Mouse (Mus musculus): ENCODE data around the gene 2610507B11Rik. TPM values are rescaled to one million over a fixed set of nuclear protein-coding genes. Genes with fewer than 3 reads are reported as not detected.

The 2610507B11Rik gene
- polyA plus RNA-seq, 1 experiment from 2014 or later: 76.0 TPM

GRCm38 (mm10) chr11:78327215-78327614 lies 65.7 kb downstream of the 2610507B11Rik start:
- Histone ChIP-seq H3K4me3 (replicated peaks) (no peak overlapping the region), H3K9me3 (replicated peaks) (no peaks in the 10 kb centered on the region), H3K27me3 (no peaks in the 10 kb centered on the region), H3K36me3 (peaks cover 6% of the 10 kb centered on the region; the same call in 1 of the 2 replicates), H3K4me2 (no peak overlapping the region), H3K9ac (no peak overlapping the region), H3K27ac (no peak overlapping the region), H3K4me1 (peaks cover 21% of the 10 kb centered on the region)
- WGBS: 91% methylated on average over 4 of the region's 4 CpGs
- ATAC-seq (replicated peaks; ENCODE audit: low FRiP score): no peak

DNA sequence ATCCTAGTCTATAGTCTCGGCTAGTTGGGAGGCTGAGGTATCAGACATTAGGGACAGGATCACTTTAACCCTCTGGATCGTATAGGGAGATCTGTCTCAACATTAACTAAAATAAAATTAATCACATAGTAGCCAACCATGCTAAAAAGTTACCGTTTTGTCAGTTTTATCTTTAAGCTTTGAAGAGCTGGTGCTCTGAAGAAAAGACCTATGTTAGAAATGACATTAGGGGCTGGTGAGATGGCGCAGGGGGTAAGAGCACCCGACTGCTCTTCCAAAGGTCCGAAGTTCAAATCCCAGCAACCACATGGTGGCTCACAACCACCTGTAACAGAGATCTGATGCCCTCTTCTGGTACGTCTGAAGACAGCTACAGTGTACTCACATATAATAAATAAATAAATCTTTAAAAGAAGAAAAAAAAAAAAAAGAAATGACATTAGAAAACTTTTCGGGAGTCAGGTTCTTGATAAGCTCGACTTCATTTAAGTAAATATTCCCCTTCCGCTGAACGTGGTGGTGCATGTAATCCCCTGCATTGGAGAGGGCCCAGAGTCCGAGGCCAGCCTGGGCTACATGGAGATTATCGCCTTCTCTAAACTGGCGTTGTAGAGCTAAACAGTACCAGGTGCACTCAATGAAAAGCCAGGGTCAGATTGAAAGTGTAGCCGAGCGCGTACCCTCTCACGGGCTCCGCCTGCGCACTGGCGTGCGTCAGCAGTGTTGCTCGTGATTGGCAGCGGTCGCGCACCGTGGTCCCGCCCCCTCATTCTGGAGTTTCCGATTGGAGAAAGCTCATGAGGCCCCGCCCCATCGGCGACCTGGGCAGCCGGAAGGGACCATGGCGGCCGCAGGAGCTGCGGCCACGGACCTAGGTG lies 66.3 kb downstream of the 2610507B11Rik start, which contains the start of gene Pigs:
Gene Pigs (plus strand): TSS at position 782 of the 878 bp plus-strand sequence.
- Histone ChIP-seq H3K36me3 (peaks cover 12% of the 10 kb centered on the region), H3K9ac (peak within 1 kb of the TSS; percentile 81), H3K27ac (peak within 1 kb of the TSS; percentile 76), H3K4me2 (peak within 1 kb of the TSS; percentile 82), H3K4me3 (replicated peaks) (peak within 1 kb of the TSS; percentile 87), H3K4me1 (peaks cover 14% of the 10 kb centered on the region), H3K9me3 (replicated peaks) (no peaks in the 10 kb centered on the region), H3K27me3 (no peaks in the 10 kb centered on the region)
- ATAC-seq (replicated peaks; ENCODE audit: low FRiP score): peak; percentile 96
- WGBS: 12% methylated on average over 37 of the region's 37 CpGs

DNA sequence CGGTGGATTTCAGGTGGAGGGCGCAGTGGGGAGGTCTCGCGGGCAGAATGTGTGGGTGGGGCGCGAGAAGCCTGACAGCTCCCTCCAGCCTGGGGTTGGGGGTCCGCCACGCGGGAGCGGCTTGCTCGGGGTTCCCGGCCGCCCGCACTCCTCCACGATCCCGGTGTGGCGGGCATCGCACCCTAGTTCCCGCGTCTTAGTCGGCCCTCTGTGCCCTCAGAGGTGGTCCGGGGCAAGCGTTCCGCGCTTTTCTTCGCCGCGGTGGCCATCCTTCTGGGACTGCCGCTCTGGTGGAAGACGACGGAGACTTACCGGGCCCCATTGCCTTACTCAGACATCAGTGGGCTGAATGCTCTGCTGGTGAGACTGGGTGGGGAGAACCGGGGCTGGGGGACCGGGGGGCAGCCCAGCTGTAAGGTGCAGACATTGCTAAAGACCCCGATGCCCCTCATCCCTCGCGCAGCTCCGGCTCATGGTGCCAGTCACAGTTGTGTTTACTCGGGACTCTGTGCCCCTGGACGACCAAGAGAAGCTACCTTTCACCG lies 67.0 kb downstream of the 2610507B11Rik start:
- H3K9ac ChIP-seq: peak overlapping the region; percentile 81
- H3K4me1 ChIP-seq: peaks cover 8% of the 10 kb centered on the region
- 0 out of 2 replicates have a peak overlapping the region, but pooled peaks have one; percentile 33 for H3K27ac ChIP-seq
- H3K36me3 ChIP-seq: peaks cover 18% of the 10 kb centered on the region
- H3K4me3 ChIP-seq (replicated peaks): peak overlapping the region; percentile 87
- peak overlapping the region; percentile 82 for H3K4me2 ChIP-seq
- WGBS: under 1% methylated on average over 41 of the region's 41 CpGs
- no peaks in the 10 kb centered on the region for H3K27me3 ChIP-seq
- ATAC-seq (replicated peaks; ENCODE audit: low FRiP score): peak; percentile 74
- no peaks in the 10 kb centered on the region for H3K9me3 ChIP-seq (replicated peaks)

GRCm38 (mm10) chr11:78332676-78333075 lies 71.1 kb downstream of the 2610507B11Rik start:
- ATAC-seq (replicated peaks; ENCODE audit: low FRiP score): no peak
- Histone ChIP-seq H3K9ac (no peak overlapping the region), H3K27me3 (no peaks in the 10 kb centered on the region), H3K9me3 (replicated peaks) (no peaks in the 10 kb centered on the region), H3K4me1 (peaks cover 8% of the 10 kb centered on the region), H3K36me3 (peaks cover 57% of the 10 kb centered on the region), H3K4me2 (no peak overlapping the region), H3K27ac (no peak overlapping the region), H3K4me3 (replicated peaks) (no peak overlapping the region)
- WGBS: 89% methylated on average over 12 of the region's 12 CpGs

DNA sequence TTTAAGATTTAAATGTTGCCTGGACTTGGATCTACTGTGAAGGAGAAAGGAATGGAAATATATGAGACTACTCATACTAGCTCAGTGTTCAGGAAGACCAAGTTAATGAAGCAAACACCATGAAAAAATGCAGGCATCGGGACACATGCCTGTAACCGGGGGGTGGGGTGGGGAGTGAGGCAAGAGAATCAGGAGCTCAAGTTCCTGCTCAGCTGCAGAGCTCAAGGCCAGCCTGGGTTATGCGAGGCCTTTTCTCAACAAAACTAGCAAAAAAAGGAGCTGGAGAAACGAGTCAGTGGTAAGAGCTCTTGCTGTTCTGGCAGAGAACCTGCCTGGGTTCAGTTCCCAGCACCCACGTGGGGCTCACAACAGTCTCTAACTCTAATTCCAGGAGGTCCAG lies 72.4 kb downstream of the 2610507B11Rik start:
- Histone ChIP-seq H3K4me2 (no peak overlapping the region), H3K27ac (no peak overlapping the region), H3K9ac (no peak overlapping the region), H3K9me3 (replicated peaks) (no peaks in the 10 kb centered on the region), H3K4me3 (replicated peaks) (no peak overlapping the region), H3K27me3 (no peaks in the 10 kb centered on the region), H3K36me3 (peaks cover 66% of the 10 kb centered on the region), H3K4me1 (peaks cover 4% of the 10 kb centered on the region)
- no peak for ATAC-seq (replicated peaks; ENCODE audit: low FRiP score)
- WGBS: 82% methylated on average over 5 of the region's 5 CpGs

GRCm38 (mm10) chr11:78337040-78337439 lies 75.5 kb downstream of the 2610507B11Rik start:
- WGBS: 94% methylated on average over 8 of the region's 8 CpGs
- H3K27me3 ChIP-seq: no peaks in the 10 kb centered on the region
- no peak overlapping the region for H3K27ac ChIP-seq
- no peak overlapping the region for H3K4me2 ChIP-seq
- no peak overlapping the region for H3K9ac ChIP-seq
- no peaks in the 10 kb centered on the region for H3K4me1 ChIP-seq
- no peaks in the 10 kb centered on the region for H3K9me3 ChIP-seq (replicated peaks)
- peaks cover 84% of the 10 kb centered on the region for H3K36me3 ChIP-seq
- no peak for ATAC-seq (replicated peaks; ENCODE audit: low FRiP score)
- H3K4me3 ChIP-seq (replicated peaks): no peak overlapping the region

Other genes with a start within 250 kb of the 2610507B11Rik start
- 16.6 and 18.3 TPM in 2 replicates for gene Dhrs13, start 229.5 kb upstream of the 2610507B11Rik start, polyA plus RNA-seq (2015; fragmentation: Nextera tagmentation; extraction: Ambion mirVana)
- gene Flot2, start 223.8 kb upstream of the 2610507B11Rik start, polyA plus RNA-seq (2015; fragmentation: Nextera tagmentation; extraction: Ambion mirVana): 46.1 and 53.2 TPM in 2 replicates
- 34.2 and 38.4 TPM in 2 replicates for gene Eral1, start 181.4 kb upstream of the 2610507B11Rik start, polyA plus RNA-seq (2015; fragmentation: Nextera tagmentation; extraction: Ambion mirVana)
- 14.5 and 18.2 TPM in 2 replicates for gene Fam222b, start 167.1 kb upstream of the 2610507B11Rik start, polyA plus RNA-seq (2015; fragmentation: Nextera tagmentation; extraction: Ambion mirVana)
- 94.2 and 99.5 TPM in 2 replicates for gene Traf4, start 96.2 kb upstream of the 2610507B11Rik start, polyA plus RNA-seq (2015; fragmentation: Nextera tagmentation; extraction: Ambion mirVana)
- 21.1 and 25.0 TPM in 2 replicates for gene Nek8, start 85.1 kb upstream of the 2610507B11Rik start, polyA plus RNA-seq (2015; fragmentation: Nextera tagmentation; extraction: Ambion mirVana)
- 28.7 and 31.8 TPM in 2 replicates for gene Tlcd1, start 85.0 kb upstream of the 2610507B11Rik start, polyA plus RNA-seq (2015; fragmentation: Nextera tagmentation; extraction: Ambion mirVana)
- gene Rpl23a, start 78.2 kb upstream of the 2610507B11Rik start, polyA plus RNA-seq (2015; fragmentation: Nextera tagmentation; extraction: Ambion mirVana): 1,327 and 1,492 TPM in 2 replicates
- 113 and 132 TPM in 2 replicates for gene Rab34, start 73.3 kb upstream of the 2610507B11Rik start, polyA plus RNA-seq (2015; fragmentation: Nextera tagmentation; extraction: Ambion mirVana)
- 3.1 and 4.3 TPM in 2 replicates for gene Proca1, start 68.4 kb upstream of the 2610507B11Rik start, polyA plus RNA-seq (2015; fragmentation: Nextera tagmentation; extraction: Ambion mirVana)
- 78.6 and 84.5 TPM in 2 replicates for gene Sdf2, start 16.0 kb upstream of the 2610507B11Rik start, polyA plus RNA-seq (2015; fragmentation: Nextera tagmentation; extraction: Ambion mirVana)
- 27.3 and 29.4 TPM in 2 replicates for gene Supt6, start 15.8 kb upstream of the 2610507B11Rik start, polyA plus RNA-seq (2015; fragmentation: Nextera tagmentation; extraction: Ambion mirVana)
- gene BC030499, start 29.1 kb downstream of the 2610507B11Rik start, polyA plus RNA-seq (2015; fragmentation: Nextera tagmentation; extraction: Ambion mirVana): 0.32 and 0.43 TPM in 2 replicates
- 43.3 and 47.4 TPM in 2 replicates for gene Spag5, start 39.8 kb downstream of the 2610507B11Rik start, polyA plus RNA-seq (2015; fragmentation: Nextera tagmentation; extraction: Ambion mirVana)
- gene Aldoc, start 61.2 kb downstream of the 2610507B11Rik start, polyA plus RNA-seq (2015; fragmentation: Nextera tagmentation; extraction: Ambion mirVana): 6.0 and 6.4 TPM in 2 replicates
- gene Pigs, start 66.7 kb downstream of the 2610507B11Rik start, polyA plus RNA-seq (2015; fragmentation: Nextera tagmentation; extraction: Ambion mirVana): 77.5 and 86.2 TPM in 2 replicates
- 40.2 and 44.9 TPM in 2 replicates for gene Unc119, start 81.7 kb downstream of the 2610507B11Rik start, polyA plus RNA-seq (2015; fragmentation: Nextera tagmentation; extraction: Ambion mirVana)
- gene Foxn1, start 124.8 kb downstream of the 2610507B11Rik start, polyA plus RNA-seq (2015; fragmentation: Nextera tagmentation; extraction: Ambion mirVana): 0.10 TPM in 1 of 2 replicates, not detected in the other
- 1.1 and 1.2 TPM in 2 replicates for gene Slc13a2, start 160.5 kb downstream of the 2610507B11Rik start, polyA plus RNA-seq (2015; fragmentation: Nextera tagmentation; extraction: Ambion mirVana)
- gene Slc46a1, start 203.9 kb downstream of the 2610507B11Rik start, polyA plus RNA-seq (2015; fragmentation: Nextera tagmentation; extraction: Ambion mirVana): 21.1 and 21.3 TPM in 2 replicates
- gene Sarm1, start 236.0 kb downstream of the 2610507B11Rik start, polyA plus RNA-seq (2015; fragmentation: Nextera tagmentation; extraction: Ambion mirVana): 1.5 and 1.8 TPM in 2 replicates
- 4.5 and 8.1 TPM in 2 replicates for gene Vtn, start 237.3 kb downstream of the 2610507B11Rik start, polyA plus RNA-seq (2015; fragmentation: Nextera tagmentation; extraction: Ambion mirVana)
- gene Sebox, start 241.7 kb downstream of the 2610507B11Rik start, polyA plus RNA-seq (2015; fragmentation: Nextera tagmentation; extraction: Ambion mirVana): not detected in 2 replicates

All from kidney, embryonic 15.5 days (tissue).